Mouse (Mus musculus): ENCODE data around the gene Hoxd9. TPM values are rescaled to one million over a fixed set of nuclear protein-coding genes. Genes with fewer than 3 reads are reported as not detected.

Gene Hoxd9
- total RNA-seq (2021) = under 1 TPM; 0.15 to 0.44 TPM
- long read RNA-seq, experiment 1 = 0 reads
- long read RNA-seq, experiment 2 = 0 reads

- peak in 1 of 2 experiments; percentile 50 for DNase-seq
Measured at GRCm38 (mm10) chr2:74697567-74698121, at the start of gene Hoxd9. Gene Hoxd9 (plus strand): TSS chr2:74697727.

- no peak for DNase-seq
Measured at GRCm38 (mm10) chr2:74652996-74653340, 44.6 kb upstream of the Hoxd9 start.

DNA sequence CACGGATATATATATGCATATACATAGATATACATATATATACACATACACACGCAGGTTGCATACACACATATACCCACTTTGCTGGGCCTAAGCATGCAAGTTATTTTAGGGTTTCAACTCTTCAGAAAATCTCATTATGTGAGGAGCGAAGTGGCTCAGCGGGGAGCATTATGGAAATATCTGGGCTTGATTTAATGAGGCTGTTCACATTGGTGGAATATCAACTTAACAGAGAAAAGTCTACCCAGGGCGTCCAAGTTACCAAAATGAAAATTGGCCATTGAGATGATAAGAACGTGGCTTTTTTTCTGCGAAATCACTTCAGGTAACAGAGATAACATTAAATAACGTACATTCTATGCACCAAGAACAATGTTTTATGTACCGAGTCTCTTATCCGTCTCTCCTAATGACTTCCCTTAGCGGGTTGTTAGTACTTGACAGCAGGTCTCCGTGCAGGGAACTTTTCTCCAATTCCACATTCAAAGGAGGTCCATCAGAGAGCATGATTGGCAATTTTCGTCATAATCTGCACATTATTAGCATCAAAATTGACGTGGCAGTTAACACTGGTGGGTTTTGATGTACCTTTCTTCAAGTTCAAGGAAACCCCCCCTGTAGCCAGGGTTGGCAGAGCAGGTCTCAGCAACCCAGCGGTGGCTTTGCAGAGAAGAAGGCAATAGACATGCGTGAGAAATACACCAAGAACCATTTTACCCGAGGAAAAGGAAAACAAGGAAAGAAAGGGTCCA is 43.6 kb upstream of the Hoxd9 start:
- DNase-seq = no peak

- no peak for DNase-seq
Measured at GRCm38 (mm10) chr2:74654743-74655419, 42.6 kb upstream of the Hoxd9 start.

DNA sequence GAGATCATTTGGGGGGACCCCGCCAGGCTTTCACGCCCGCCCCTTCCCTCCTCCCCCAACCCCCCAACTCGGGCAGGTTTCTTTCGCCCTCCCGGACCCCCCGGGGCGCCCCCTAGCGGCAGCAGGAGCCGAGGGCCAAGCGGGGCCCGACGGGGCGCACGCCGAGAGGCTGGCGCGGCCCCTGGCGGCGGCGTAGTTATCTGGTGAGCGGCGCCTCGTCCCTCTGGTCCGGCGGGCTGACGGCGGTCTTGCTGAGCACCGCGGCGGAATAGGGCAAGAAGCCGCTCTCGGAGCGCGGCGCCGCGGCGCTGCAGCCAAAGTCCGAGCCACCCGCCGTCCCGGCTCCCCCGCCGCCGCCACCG is 42.1 kb upstream of the Hoxd9 start:
- DNase-seq = no peak

DNA sequence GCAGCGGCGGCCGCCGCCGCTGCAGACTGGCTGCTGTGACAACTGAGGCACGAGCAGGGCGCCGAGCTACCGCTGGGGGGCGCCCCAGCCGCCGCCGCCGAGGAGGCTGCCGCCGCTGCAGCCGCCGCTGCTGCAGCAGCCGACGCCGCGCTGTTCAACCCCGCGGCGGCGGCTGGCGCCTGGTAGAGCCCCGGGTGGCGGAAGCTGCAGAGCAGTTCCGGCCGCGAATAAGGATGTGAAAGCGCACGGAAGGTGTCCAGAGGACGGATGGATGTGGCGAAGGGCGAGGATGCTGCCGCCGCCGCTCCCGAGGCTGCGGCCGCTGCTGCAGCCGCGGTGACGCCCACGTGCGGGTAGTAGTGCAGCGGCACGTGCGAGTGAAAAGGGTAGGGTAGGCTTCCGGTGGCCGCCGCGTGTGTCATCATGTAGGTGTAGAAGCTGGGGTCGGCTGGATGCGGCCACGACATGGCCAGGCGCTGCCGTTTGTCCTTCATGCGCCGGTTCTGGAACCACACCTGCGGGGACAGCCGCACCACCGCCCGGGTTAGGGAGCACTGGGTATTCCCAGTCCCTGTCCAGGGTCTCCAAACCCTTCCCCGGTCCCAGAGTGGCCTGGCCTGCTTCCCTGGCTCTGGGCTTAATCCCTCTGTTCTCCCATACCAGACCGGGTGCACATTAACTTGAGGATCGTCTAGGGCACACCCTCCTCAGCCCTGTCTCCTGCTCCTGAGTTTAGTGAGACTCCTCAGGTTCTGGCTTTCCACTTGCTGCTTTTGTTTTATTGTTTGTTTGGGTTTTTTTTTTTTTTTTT is 41.5 kb upstream of the Hoxd9 start:
- no peak for DNase-seq

DNA sequence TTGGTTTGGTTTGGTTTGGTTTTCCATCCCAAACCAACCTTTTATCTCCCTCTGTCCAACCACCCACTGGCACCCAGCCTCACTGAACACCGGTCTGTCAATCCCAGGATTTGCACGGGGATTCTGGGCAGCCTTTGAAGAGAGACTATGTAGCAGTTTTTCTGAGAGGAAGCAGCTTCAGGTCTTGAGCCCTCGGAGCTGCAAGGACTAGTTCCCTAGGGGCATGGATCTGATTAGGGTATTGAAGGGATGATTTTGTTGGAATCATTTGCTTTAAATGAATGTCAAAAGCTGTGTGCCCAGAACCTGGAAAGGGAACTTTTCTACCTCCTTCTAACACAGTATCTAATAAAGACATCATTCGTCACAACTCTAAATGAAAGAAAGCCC is 40.9 kb upstream of the Hoxd9 start:
- no peak for DNase-seq

DNA sequence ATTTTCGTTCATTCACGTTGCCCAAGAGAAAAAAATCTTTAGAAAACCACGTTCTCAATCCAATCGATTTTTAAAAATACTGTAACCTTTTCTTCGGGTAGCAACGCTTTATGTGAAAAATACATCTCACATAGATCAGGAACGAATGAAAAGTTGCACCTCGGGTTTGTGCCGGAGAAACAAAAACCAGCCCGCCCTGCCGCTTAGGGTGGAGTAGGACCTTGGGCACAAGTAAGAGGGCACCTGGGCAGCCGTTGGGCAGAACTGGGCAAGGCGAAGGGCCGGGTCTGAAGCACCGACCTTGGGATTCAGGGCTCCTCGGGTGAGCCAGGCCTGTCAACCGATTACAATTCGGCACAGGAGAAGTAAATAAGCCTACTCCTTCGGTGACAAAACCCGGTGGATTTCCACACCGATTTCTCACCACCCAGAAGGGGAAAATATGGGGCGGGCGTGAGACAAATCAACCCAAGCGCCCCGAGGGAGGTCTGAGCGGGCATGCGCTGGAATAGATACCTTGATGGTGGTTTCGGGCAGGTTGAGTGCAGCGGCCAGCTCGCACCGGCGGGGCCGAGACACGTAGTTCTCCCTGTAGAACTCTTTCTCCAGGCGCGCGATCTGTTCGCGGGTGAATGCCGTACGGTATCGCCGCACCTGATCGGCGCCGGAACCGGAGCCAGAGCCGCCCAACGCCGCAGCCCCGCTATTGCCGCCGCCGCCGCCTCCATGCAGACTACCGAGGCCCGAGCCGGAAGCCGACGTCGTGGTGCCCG is 40.1 kb upstream of the Hoxd9 start:
- peak in 1 of 2 experiments; percentile 43 for DNase-seq

DNA sequence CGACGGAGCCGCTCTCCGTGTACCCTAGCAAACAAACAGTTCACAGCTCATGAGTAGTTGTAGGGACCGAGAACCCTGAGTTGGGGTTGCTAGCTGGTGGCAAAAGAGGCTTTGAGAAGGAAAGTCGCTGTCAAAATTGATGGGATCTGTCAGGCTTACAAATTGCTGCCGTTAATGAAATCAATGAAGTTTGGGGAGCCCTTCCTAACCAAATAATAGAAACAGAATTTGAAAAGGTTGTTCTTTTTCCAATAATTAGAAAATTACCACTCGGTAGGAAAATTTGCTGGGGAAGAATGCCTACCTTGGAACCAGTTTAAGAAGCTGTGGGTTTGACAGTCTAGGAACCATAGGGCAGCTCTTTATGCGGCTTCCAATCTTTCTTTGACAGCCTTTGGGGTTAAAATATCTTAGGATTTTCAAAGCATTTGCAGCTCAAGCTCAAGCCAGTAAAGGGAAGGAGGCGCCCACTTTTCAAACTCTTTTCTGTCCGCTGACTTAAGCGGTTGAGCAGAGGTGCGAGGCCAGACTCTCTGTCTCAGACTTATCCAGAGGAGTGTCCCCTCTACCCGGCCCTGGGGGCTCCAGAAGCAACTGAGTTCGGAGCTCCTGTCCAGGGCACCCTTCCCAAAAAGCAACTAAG is 39.4 kb upstream of the Hoxd9 start:
- peak in 1 of 2 experiments; percentile 36 for DNase-seq

DNA sequence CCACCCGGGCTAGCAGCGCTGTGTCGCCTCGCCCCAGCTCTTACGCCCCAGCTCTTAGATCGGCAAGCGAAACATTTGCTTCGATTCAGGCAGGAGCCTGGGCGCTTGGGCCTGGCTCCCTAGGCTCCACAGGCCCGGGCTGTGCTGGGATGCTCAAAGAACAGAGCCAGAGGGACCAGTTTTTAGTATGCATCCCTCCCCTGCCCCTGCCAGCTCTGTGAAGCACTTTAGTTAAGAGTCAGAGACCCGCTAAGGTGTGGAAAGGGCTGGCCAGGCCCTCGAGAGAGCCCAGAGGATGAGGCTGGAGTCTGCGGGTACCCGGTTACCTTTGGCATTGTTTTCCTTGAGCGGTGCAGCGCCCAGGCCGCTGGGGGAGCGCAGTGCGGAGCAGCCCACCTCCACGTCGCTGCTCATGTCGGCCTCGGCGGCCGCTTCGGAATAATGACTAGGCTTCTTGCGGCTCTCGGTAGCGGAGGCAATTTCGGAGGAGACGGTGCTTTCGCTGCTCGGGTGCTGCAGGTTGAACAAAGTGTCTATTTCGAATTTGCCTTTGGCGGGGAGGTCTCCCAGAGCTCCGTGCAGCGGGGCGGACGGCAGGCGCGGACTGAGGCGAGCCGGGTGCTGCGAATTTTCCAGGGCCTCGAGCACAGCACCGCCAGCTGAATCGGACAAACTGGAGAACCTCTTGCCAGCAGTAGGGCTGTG is 38.7 kb upstream of the Hoxd9 start:
- no peak for DNase-seq

DNA sequence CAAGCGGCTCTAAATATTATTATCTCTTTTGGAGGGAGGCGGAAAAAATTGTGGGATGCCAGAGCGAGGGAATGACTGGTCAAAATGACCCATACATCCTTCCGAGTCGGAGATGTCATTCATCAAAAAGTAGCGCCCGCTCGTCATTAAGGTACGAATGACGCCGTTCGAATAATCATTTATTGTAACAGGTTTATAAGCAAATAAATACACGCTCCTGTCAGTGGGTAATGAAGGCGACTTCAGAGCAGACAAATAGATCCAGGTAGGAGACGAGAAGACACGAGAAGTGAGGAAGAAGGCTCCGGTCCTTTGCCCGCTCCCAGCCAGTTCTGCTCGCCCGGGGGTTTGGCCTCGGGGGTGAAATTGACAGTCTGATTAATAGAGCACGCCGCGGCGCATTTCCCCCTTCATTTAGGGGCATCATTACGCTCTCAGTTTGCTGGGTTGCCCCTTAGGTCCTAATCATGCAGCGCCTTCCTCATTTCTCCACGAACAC is 38.0 kb upstream of the Hoxd9 start, which contains the start of gene Evx2:
Gene Evx2, minus strand, starts transcription at position 51 of the 499 bp plus-strand sequence.
- DNase-seq = no peak

DNA sequence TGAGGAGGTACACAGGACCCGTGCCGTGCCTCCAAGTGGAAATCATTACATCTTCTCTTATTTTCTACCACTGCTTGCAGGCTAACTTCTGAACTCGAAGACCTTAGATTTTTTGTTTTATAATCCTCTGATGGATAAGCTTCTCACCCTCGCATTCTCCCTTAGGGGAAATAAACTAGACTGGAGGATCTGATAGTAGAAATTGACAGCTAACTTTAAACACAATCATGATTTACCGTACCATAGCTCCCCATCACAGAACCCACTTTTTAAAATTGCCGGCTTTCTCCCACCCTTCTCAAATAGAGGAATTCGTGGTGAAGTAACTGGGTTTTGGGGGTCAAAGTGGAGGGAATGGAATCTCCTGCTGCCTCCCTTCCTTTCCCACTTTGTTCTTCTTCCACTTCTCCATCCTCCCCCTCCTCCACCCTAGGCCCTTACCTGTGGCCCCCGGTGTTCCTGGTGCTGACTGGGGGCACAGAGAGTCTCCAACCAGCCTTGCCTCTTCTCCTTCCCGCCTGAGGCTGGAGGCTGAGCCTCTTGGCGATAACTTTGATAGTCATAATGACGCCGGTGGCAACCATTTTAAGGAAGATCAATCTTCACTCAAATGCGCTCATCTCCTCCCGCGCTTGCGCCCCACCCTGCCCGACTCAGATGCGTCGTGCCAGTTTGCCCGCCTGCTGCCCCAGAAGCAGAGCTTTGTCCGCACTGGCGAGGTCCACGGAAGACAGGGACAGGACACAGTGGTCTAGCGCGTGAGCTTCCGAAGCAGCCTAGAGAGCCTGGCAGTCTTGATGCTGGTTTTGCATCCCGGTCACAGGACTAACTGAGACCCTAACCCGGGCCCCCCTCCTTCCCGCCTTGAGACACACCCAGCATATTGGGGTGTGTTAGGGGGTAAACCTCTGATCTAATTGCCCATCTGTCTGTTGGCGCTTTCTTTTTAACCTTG is 36.8 kb upstream of the Hoxd9 start:
- DNase-seq = no peak

DNA sequence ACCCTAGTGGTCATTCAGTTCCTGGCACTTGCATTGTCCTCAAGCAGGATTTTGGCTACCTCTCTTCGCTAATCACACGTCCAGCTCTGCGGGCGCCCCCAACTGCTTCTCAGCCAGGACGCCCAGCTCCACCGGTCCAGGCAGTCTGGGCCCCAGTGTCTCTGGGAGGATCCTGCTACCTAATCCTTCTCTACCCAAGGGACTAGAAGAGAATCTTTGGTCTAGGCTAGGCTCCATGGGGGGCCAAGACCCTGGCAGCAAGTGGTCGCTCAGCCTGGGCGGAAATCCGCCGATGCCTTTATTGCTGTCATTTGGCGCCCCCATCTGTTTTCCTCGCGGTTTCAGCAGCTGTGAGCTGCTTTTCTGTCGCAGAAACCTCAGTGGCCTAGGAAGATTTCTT is 35.8 kb upstream of the Hoxd9 start:
- DNase-seq = peak in 1 of 2 experiments; percentile 61

GRCm38 (mm10) chr2:74663291-74663925 is 34.1 kb upstream of the Hoxd9 start:
- DNase-seq = no peak

- DNase-seq = no peak
Measured at GRCm38 (mm10) chr2:74666411-74666810, 31.1 kb upstream of the Hoxd9 start.

GRCm38 (mm10) chr2:74667191-74667841 is 30.2 kb upstream of the Hoxd9 start:
- DNase-seq = no peak

DNA sequence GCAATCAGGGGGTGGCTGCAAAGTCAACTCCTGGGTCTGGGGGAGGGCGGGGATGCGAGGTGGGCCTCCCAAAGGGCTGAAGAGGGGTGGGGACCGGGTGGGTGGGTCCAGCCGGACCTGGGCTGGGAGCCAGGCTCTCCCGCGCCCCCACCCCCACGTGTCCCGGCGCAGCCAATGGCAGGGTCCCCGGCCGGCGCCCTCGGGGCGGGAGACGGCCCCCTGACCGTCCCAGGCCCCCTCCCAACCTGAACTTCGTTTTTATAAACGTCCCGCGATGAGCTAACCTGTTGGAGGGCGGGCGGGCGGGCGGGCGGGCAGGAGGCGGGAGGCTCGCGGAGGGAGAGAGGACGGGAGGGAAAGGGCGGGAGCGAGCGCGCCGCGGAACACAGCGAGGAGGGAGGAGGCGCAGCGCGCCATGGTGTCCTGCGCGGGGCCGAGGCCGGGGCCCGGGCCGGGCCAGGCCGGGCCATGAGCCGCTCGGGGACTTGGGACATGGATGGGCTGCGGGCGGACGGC is 29.6 kb upstream of the Hoxd9 start, which contains the start of gene Hoxd13:
Gene Hoxd13, plus strand, starts transcription at position 469 of the 516 bp plus-strand sequence.
- no peak for DNase-seq
